Mouse (Mus musculus) heart, adult 8-10 months (tissue): Measurements from ENCODE around the gene Rad51. TPM values are rescaled to one million over a fixed set of nuclear protein-coding genes. Genes with fewer than 3 reads are reported as not detected.

Experiments
- DNase-seq: peaks from one replicate; pipeline ENCODE4 v3.0.0; 2022; ENCODE audit warnings: low spot score
- total RNA-seq, 4 experiments: library from RNA; stranded (reverse); gene quantifications; 2 replicates each; pipeline ENCODE4 v1.2.4; 2022

Gene Rad51
- total RNA-seq, 4 experiments from 2014 or later: 0.22 to 0.60 (median 0.28) TPM

DNA sequence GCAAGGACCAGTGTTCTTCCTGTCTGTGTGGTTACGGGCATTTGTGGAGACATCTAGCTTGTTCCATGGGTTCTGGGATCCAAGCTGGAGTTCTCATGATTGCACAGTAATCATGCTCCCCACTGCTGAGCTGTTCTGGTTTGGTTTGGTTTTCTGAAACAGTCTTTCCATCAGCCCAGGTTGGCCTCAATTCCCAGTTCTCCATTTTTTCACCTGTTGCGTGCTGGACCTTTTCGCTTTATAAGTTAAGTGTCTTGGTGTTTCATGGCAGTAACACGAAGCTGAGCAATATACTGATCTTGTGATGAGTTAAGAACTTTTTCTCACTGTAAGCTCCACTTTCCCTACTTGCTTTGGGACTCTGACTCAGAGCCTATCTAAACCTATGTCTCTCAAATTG lies 51.4 kb downstream of the Rad51 start:
- no peak for DNase-seq

DNA sequence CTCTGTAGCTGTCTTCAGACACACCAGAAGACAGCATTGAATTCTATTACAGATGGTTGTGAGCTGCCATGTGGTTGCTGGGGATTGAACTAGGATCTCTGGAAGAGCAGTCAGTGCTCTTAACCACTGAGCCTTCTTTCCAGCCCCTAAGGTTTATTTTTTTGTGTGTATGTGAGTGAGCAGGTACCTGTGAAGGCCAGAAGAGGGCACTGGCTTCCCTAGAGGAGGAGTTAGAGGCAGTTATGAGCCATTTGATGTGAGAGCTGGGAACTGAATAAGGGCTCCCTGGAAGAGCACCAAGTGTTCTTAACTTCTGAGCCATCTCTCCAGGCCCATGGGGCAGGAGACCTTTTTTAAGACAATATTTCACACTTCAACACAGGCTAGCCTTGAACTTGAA lies 52.8 kb downstream of the Rad51 start:
- no peak for DNase-seq

DNA sequence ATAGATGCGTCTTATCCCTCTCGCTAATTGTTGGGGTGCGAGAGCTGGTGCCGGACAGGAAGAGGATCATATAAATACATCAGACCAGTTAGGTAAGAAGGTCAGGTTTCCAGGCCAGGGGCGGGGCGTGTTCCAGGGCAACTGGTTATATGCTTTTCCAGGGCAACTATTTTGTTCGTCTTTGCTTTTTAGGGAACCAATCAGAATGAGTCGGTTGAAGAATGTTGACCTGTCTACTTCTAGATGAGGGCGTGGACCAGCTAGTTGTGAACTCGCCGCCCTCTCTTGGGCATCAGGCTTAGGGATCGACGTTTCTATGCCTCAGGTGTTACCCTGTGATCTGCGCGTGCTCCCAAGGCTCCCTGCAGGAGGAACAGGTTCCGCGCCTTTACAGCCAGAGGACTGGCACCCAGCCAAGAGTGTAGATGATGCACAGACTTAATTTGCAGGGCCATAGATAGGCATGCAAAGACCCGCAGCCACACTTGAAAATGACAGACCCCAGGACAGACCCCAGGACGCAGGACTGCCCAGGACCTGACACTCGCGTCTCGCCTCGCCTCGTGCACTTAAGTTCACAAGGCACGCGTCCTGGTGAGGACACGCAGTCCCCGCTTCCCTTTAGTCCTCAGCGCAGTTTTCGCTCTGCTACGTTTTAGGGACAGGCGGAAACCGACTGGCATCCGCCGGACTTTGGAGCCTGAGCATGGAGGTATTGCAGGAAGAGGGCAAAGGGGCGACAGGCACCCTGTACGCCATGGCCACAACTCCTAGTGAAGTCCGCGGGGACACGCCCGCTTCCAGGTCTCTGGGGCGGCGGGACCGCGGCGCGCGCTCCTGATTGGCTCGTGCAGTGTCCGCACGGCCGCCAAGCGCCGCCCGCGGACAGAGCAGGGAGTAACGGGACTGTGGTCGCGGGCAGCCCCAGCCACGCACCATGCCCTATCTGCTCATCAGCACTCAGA lies 54.6 kb downstream of the Rad51 start, which contains the start of gene Gchfr:
Gchfr (plus strand) TSS at position 873 of the 965 bp plus-strand sequence.
- DNase-seq: peak; percentile 52

DNA sequence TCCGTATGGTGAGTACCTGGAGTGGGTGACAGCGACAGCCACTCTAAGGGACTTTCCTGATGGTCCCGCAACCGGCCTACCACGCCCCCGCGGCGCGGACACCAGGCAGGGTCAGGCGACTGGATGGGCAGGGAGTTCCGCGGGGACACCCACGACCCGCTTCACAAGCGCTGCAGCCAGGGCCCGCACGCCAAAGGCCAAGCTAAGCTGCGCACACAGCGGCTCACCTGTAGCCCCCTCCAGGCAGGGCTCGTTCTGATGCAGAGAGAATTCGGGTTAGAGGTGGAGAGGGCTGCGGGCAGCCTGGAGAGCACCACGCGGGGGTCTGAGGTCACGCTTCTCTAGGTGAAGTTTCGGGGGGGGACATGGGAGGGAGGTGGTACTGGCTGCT lies 55.3 kb downstream of the Rad51 start:
- no peak for DNase-seq

DNA sequence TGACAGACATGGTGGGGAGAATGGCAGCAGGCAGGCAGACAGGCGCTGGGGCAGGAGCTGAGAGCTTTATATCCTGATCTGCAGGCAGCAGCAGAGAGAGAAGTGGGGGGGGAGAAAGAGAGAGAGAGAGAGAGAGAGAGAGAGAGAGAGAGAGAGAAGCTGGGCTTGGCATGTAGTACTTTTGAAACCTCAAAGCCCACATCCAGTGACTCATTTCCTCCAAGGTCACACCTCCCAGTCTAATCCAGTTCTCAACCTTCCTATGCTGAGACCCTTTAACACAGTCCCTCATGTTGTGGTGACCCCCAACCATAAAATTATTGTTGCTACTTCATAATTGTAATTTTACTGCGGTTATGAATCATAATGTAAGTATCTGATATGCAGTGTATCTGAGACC lies 57.7 kb downstream of the Rad51 start:
- DNase-seq: no peak

DNA sequence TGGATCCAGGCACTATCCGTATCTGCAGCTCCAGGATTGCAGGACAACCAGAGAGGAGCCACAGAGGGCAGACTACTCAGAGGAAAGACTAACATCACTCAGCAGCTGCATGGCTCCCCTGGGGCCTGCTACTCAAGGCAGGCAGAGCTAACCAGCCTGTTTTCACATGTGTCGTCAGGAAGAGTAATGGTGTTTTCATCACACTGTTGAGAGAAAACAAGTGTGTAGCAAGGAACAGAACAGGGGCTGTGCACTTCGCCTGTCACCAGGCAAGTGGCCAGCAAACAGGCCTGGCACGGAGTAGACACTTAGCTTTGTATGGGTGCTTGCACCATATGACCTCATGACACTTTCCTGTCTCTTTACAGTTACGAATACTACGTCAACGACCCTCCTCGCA lies 59.0 kb downstream of the Rad51 start:
- DNase-seq: no peak

DNA sequence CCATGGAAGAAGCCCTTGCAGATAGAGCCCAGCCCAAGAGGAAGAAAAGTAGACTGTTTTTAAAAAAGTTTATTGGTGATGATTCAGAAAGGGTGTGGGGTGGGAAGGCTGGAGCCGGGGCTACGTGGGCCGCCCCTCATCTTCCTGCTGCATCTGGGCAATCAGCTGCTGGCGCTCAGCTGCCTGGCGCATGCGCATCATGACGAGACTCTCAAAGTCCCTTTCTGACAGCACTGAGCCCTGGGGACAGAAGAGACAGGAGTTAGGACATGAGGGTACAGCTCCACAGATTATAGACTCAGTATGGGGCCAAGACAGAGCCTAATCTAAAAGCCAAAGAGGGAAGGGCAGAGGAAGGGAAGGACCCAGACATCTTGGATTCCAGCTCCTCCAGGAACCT lies 59.9 kb downstream of the Rad51 start:
- no peak for DNase-seq

DNA sequence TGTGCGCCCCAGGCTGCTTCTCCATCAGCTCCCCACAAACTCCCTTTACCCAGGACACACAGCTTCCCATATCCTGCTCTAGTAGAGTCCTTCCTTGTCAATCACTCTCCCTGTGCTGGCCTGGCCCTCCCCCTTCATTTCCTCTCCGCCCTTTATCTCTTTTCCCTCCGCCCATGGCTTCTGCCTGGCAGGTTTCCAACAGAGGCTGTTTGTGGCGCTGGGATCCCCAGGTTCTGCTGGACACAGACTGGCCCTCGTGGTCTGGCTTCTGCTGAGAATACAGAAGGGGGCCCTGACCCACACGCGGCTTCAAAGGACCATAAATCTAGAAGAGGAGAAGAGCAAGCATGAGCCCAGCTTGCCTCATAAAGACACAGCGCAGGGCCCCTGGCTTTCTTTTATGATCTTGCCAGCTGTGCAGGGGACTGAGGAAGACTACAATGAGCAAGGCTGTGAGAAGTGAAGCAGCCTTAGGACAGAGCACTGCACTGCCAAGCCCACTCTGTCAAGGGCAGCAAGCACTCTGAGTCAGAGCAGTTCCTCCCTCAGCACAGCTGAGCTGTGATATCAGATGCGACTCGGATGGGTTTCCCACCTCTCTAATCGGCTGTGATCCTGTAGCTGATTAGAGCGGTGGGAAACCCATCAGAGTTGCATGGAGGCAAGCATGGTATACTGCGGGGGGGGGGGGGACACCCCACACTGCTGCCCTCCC lies 60.4 kb downstream of the Rad51 start:
- DNase-seq: peak; percentile 78

DNA sequence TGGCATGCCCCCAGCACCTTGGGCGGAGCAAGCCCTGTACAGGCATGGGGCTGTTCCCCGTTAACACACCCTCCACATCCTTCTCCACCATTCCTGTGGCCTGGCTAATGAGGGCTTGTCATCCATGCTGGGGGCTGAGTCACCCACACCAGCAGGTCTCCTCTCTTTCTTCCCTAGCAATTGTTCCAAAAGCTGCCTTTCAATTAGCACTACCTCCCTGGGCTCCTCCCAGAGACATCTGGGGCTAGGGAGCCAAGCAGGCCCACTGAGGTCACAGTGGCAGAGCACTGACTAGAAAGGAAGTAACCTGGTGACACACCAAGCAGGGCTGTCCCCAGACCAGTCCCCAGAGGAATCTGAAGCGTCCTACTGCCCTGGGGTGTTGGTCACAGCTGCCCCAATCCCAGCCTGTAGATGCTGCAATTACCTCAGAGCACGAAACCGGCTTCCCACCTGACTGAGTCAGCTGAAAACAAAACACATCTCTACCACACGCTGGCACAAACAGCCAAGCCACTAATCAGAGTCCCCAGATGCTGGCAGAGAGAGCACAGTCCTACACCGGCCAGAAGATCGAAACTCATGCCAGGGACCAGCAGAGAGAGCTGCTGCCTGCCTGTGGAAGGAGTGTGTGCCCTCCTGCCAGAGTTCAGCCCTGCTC lies 61.5 kb downstream of the Rad51 start, which contains the start of gene Gm14137:
Gm14137 (plus strand) TSS at position 519 of the 661 bp plus-strand sequence.
- no peak for DNase-seq

DNA sequence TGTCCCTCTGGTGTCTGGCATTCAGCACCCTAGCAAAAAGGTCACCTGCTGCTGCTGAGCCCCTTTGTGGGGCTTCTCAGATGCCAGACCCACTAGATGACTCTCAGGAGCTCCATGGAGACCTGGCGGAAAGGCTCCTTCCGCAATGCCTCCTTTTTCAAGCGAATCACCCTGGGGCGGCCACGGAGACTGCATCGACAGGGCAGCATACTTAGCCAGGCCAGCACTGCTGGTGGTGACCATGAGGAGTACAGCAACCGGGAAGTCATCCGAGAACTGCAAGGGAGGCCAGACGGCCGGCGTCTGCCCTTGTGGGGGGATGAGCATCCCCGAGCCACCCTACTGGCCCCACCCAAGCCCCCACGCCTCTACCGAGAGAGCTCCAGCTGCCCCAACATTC lies 62.3 kb downstream of the Rad51 start:
- DNase-seq: no peak

DNA sequence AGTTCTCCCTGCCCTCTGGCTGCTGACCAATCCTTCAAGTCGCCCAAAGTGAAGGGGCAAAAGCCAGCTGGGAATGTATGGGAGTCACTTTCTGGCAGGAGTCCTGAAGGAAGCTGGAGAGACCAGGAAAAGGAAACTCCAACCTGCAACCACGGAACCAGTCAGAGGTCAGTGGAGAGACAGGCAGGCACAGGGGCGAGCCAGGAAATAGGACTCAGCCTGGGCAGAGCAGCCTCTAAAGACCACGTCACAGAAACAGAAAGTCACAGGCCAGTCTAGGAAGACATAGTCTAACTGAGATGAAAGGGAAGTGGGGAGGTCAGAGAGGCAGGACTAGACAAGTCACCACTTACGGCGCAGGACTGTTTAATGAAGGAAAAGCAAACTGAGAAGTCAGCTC lies 63.0 kb downstream of the Rad51 start:
- DNase-seq: no peak

DNA sequence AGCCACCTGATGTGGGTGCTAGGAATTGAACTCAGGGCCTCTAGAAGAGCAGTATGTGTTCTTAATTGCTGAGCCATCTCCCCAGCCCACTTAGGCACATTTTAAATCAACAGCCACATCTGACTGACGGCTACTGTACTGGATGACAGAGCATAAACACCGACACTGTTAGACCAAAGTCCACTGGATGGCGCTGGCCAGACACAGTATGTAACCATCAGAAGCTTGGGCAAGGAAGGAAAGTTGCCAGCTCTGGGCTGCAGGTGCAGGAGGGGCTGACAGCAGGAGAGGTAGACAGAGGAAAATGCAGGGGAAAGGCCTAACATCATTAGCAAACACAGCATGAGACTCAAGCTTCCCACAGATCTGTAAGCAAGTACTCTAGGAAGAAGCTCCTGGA lies 64.2 kb downstream of the Rad51 start:
- no peak for DNase-seq

DNA sequence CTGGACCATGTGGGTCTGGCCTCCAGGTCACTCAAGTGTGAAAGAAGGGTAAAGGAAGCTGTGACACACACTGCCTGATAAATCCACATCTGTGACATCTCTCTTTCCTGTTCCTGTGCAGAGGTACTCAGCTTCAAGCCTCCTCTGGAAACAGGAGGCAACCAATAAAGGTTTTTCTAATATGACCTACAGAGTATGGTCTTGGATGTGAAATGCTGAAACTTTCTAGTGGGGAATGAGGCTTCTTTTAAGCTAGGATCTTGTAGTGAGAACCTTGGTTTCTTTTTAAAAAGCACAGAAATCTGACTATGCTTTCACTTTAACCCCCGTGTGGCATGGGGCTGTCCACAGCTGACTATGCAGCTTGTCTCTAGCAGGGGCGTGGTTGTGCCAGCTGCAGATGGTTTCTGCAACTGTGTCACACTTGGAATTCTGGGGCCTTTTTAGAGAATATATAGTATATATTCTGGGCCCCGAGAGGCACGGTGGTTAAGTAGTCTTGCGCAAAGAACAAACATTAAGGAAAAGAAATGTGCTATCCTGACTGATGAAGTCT lies 64.9 kb downstream of the Rad51 start:
- no peak for DNase-seq

DNA sequence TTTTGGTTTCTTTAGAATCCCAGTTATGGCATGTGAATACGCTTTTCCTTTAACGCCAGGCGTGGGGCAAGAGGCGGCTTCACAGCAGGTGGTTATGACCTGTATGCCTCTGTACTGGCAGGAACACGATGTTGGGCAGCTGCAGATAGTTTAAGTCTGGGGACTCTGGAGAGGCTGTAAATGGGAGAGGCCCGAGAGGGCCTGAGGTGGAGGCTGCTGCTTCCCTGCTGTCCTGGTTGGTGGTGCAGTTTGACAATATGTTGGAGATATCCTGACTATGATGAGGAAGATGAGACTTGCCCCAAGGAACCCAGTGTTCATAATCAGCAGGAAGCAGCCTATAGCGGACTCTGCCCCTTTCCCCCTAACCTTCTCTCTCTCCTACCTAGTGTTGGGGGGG lies 70.3 kb downstream of the Rad51 start:
- no peak for DNase-seq

DNA sequence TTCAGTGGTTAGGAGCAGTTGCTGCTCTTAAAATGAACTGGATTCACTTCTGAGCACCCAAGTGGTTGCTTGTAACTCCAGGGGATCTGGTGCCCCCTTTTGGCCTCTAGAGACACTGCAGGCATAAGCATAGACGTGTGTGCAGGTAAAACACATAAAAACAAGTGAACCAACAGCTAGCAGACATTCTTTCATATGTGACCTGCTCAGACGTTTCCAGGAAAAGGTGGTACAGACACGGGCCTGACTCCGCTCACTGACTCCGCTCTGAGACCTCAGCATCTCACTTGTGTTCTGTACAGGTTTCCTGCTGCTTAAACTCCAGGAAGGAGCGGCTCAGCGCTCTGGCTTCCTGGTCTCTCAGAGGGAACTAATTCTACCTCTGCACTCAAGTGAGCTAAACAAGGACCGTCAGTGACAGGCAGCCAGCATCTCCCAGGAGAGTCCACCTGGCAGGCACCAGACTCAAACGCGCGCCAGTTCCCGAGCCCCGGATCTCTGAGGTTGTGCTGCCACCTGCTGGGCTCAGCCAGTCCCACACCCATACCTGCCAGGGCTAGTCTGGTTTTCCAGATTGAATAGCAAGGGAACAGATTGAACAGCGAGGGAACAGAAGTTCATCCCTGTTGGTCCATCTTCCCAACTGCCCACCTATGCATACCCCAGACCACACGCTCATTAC lies 76.6 kb downstream of the Rad51 start:
- peak; percentile 86 for DNase-seq

DNA sequence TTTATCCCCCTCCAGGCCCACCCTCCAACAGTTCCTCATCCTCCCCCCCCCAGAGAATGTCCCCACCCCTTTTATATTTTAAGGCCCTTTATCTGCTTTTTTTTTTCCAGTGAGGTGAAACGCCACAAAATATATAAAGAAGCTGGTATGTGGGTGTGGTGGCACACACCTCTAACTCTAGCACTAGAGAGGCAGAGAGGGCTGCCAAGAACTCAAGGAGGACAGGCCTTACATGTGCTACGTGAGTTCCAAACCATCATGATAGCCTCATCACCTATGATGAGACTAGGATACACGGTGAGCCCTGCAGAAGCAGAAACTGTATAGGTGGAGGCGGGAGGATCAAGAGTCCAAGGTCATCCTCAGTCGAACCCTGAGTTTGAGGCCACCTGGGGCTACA lies 78.4 kb downstream of the Rad51 start:
- no peak for DNase-seq

DNA sequence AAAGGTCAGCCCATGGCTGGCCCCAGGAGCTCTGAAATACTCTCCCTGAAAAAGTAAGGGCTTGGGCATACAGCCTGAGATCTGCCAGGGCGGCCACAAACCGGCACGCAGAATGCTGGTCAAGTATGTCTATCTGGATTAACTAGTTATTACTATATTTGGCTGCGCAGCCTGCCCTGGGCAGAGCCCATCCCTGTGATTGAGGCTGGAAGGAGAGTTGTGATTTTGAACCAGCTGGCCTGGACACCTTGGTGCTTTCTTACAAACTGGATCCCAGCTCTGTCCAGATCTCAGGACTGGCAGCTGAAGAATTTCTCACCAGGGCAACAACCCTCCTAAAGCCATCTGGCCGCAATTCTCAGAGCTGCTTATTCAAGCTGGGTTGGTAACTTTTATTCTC lies 81.5 kb downstream of the Rad51 start:
- peak; percentile 28 for DNase-seq

DNA sequence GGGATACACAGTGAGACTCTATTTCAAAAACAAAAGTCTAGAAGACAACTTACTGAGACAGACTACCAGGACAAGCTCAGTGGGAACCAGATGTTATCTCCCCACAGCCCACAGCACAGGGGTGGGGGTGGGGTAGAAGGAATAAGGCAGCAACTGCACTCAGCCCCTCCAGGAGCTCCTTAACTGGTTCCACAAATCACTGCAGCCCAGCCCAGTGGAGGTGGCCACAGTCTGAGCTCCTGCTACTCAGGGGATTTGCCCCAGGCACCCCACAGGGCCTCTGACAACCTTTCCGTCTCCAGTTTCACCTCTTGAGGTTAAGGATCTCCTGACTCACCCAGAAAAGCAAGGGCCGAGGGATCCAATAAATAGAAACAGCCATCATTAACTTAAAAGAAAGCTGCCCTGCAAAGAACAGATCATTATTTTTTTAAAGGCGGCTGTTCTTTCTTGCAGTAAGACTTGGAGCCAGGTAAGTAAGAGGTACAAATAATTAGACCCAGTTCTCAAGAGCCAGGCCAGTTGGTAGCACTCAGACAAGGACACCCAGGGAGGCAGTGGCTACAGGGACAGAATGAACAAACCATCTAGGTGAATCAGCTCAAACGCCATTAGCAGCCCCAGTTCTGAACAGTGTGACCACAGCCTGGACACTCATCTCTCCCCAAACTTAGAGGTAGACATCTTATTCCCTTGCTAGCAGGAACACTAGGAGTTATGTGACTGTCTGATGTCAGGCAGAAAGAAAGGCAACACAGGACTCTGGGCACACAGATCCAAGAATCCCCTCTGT lies 83.9 kb downstream of the Rad51 start:
- no peak for DNase-seq
